Mouse (Mus musculus) forebrain, embryonic 10.5 days (tissue): ENCODE data around the gene C130032M10Rik. TPM values are rescaled to one million over a fixed set of nuclear protein-coding genes. Genes with fewer than 3 reads are reported as not detected.

ENCODE experiments used
- DNase-seq: peaks from one replicate; pipeline ENCODE4 v3.0.0-alpha.2; 2017; ENCODE audit warnings: low spot score; ENCODE audit errors: extremely low spot score
- H3K27ac ChIP-seq: fragments of 300-500 bp; sonication (generic); 2 replicates; pipeline ENCODE4 v1.5.1; 2016; ENCODE audit warnings: mild to moderate bottlenecking
- H3K27me3 ChIP-seq: fragments of 300-500 bp; sonication (generic); 2 replicates; pipeline ENCODE4 v1.6.1; 2016; ENCODE audit warnings: mild to moderate bottlenecking; ENCODE audit not compliant: poor library complexity, severe bottlenecking
- H3K36me3 ChIP-seq: fragments of 300-500 bp; sonication (generic); replicated peaks from 2 replicates; pipeline ENCODE4 v1.6.1; 2016; ENCODE audit warnings: mild to moderate bottlenecking, moderate library complexity
- H3K4me1 ChIP-seq: fragments of 300-500 bp; sonication (generic); 2 replicates; pipeline ENCODE4 v1.6.1; 2016
- H3K4me3 ChIP-seq: fragments of 300-500 bp; sonication (generic); 2 replicates; pipeline ENCODE4 v1.5.1; 2016; ENCODE audit warnings: mild to moderate bottlenecking, moderate library complexity
- H3K9me3 ChIP-seq: fragments of 300-500 bp; sonication (generic); 2 replicates; pipeline ENCODE4 v1.6.1; 2016; ENCODE audit warnings: mild to moderate bottlenecking, moderate library complexity
- WGBS: fragments of 180-500 bp; shearing (Covaris S2); methylation state at CpG from one replicate; pipeline ENCODE4 v1.1.7; 2016; 5-methylcytosine and 5-hydroxymethylcytosine counted together
- polyA plus RNA-seq: library from polyadenylated mRNA; unstranded; fragments of >200 nt; fragmentation: Nextera tagmentation; extraction: Ambion mirVana; gene quantifications from 2 replicates; pipeline ENCODE4 v1.2.1, GENCODE M21; 2016

C130032M10Rik gene
- polyA plus RNA-seq, 1 experiment from 2014 or later, result 1.2 TPM

DNA sequence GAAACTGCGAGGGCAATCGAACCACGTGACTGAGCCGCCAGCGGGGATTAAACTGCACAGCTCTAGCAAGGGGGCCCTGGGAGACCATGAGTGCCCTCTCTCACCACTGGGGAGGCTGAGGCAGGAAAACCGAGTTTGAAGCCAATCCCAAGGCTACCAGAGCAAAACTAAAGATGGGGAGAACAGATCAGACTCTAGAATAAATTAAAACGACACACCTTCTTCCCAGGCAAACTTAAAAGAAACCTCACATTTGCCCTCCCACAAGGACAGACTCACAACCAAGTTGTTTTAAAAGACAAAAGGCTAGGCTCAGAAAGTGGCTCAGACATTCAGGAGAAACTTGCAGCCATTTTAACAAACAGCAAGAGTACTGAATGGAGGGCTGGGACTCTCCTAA, 41.6 kb downstream of the C130032M10Rik start:
- DNase-seq, result no peak
- no peak overlapping the region for H3K4me3 ChIP-seq
- peaks cover 19% of the 10 kb centered on the region for H3K36me3 ChIP-seq
- no peak overlapping the region for H3K27ac ChIP-seq
- no peaks in the 10 kb centered on the region for H3K9me3 ChIP-seq
- peaks cover 86% of the 10 kb centered on the region for H3K4me1 ChIP-seq
- whole genome bisulfite sequencing, result 15% methylated on average over 7 of the region's 7 CpGs
- H3K27me3 ChIP-seq, result no peaks in the 10 kb centered on the region; the same call in 1 of the 2 replicates

DNA sequence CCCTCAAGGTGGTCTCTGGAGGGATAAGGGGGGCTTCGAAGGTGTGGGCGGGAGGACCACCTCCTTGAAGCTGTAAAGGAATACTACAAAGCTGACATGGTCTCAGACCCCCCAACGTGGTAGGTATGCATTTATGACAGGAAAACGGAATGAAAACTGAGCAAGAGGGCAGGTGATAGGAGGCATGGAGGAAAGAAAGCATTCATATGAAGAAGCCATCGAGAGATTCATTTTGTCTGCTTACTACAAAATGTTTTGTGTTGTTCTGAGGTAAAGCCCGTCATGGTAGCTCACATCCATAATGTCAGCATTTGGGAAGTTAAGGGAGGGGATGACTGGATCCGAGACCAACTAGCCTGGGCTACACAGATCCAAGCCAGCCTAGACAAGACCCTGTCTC, 44.6 kb downstream of the C130032M10Rik start:
- H3K27ac ChIP-seq, result 0 out of 2 replicates have a peak overlapping the region, but pooled peaks have one; percentile 1
- peaks cover 10% of the 10 kb centered on the region; the same call in 1 of the 2 replicates for H3K27me3 ChIP-seq
- WGBS, result 12% methylated on average over 7 of the region's 7 CpGs
- H3K9me3 ChIP-seq, result no peaks in the 10 kb centered on the region
- peaks cover 78% of the 10 kb centered on the region for H3K4me1 ChIP-seq
- DNase-seq, result no peak
- peak overlapping the region; percentile 82 for H3K4me3 ChIP-seq
- H3K36me3 ChIP-seq, result no peaks in the 10 kb centered on the region; the same call in 1 of the 2 replicates

DNA sequence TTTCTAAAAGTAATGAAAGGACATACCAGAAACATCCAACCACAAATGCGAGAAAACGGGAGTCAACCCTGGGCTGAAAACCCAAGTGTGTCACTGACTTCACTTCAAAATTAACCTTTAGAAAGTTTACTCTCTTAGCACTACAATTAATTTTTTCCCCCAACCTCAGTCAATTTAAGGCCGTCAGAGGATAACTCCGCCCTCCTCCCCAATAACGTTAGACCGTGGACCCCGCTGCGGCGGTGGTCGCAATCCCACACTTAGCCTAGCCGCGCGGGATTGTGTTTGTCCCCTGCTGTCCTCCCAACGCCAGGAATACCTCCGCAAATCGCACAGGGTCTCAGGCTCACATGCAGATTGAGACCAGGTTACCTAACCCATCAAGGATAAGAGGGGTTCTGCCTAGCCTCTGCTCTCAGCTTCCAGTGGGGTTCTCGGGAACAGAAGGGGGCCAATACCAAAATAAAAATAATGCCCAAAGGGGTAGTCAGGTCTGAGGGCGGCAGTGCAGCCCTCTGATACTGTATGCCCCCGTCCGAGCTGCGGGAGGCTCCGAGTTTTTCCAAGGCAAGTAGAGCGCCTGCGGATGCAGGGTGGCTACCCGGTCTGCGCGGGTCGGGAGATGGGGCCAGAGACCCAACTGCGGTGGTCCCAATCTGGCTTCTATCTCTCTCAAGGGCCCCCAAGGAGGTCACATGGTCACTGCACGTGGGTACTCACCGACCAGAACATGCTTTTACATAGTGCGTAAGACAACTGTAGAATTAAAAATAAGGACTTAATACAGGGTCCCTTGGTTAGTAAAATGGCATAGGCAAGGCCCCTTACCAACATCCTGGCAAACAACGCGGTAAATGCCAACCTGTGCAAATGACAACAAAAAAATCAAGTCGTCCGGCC, 45.5 kb downstream of the C130032M10Rik start:
- DNase-seq, result no peak
- no peaks in the 10 kb centered on the region; the same call in 1 of the 2 replicates for H3K36me3 ChIP-seq
- peak overlapping the region; percentile 82 for H3K4me3 ChIP-seq
- H3K27ac ChIP-seq, result peak overlapping the region; percentile 99
- peaks cover 77% of the 10 kb centered on the region for H3K4me1 ChIP-seq
- H3K9me3 ChIP-seq, result no peaks in the 10 kb centered on the region
- peaks cover 10% of the 10 kb centered on the region; the same call in 1 of the 2 replicates for H3K27me3 ChIP-seq
- under 1% methylated on average over 36 of the region's 36 CpGs for WGBS

DNA sequence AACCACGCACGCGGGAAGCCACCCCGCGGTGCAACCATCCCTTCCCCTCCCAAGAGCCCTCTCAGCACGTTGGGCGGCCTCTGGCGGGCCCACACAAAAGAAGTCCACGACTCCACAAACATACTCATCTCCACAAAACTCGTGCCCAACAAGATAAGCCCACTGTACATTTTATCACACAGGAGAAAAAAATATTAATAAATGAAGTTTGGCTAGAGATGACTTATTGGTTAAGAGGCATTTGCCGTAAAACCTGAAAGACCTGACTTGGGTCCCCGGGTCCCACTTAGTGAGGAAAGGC, 46.1 kb downstream of the C130032M10Rik start:
- H3K4me1 ChIP-seq, result peaks cover 71% of the 10 kb centered on the region

DNA sequence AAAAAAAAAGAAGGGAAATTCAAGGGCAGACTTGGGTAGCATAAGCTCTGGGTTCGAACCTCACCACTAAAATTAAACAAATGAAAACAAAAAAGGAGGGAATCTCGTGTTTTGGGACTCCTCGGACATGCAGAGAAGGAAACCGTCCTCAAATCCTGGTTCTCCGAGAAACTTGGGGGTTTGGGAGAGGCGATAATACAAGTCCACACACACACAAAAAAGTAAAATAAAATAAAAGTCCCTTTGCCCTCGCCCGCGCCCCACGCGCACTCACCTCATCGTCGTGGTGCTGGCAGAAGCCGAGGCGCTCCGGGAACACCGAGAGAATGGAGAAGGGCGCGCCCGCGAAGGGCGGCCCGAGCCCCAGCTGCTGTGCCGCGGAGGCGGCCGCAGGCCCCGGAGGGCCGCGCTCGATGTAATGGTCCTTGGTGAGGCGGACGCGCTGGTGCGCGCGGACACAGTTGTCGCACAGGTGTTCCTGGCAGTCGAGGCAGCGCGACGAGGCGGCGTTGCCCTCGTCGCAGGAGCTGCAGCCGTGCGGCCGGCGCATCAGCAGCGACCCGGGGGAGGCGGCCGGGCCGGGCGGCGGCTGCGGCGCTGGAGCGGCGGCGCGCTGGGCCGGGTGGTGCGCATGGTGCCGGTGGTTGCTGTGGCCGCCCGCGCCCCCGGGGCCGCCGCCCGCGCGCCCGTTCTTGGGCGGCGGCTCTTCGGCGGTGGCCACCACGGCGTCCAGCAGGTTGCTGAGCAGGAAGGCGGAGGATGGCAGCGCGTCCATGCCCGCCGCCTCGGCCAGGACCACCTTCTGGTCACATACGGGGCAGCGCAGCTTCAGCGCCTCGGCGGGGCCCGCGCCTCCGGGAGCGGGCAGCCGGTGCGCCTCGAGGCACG, 46.8 kb downstream of the C130032M10Rik start:
- Histone ChIP-seq H3K4me3 (peak overlapping the region; percentile 82), H3K27ac (peak overlapping the region; percentile 99), H3K4me1 (peaks cover 65% of the 10 kb centered on the region), H3K36me3 (no peaks in the 10 kb centered on the region), H3K9me3 (peaks cover 3% of the 10 kb centered on the region; the same call in 1 of the 2 replicates), H3K27me3 (peaks cover 10% of the 10 kb centered on the region; the same call in 1 of the 2 replicates)
- DNase-seq, result peak; percentile 55
- WGBS, result under 1% methylated on average over 101 of the region's 101 CpGs

More for the DNA sequence above, 46.1 kb downstream of the C130032M10Rik start:
- H3K27me3 ChIP-seq, result peaks cover 10% of the 10 kb centered on the region; the same call in 1 of the 2 replicates
- H3K4me3 ChIP-seq, result peak overlapping the region; percentile 82
- H3K36me3 ChIP-seq, result no peaks in the 10 kb centered on the region; the same call in 1 of the 2 replicates
- WGBS, result under 1% methylated on average over 12 of the region's 12 CpGs
- peak; percentile 58 for DNase-seq
- no peaks in the 10 kb centered on the region for H3K9me3 ChIP-seq
- peak overlapping the region; percentile 99 for H3K27ac ChIP-seq

DNA sequence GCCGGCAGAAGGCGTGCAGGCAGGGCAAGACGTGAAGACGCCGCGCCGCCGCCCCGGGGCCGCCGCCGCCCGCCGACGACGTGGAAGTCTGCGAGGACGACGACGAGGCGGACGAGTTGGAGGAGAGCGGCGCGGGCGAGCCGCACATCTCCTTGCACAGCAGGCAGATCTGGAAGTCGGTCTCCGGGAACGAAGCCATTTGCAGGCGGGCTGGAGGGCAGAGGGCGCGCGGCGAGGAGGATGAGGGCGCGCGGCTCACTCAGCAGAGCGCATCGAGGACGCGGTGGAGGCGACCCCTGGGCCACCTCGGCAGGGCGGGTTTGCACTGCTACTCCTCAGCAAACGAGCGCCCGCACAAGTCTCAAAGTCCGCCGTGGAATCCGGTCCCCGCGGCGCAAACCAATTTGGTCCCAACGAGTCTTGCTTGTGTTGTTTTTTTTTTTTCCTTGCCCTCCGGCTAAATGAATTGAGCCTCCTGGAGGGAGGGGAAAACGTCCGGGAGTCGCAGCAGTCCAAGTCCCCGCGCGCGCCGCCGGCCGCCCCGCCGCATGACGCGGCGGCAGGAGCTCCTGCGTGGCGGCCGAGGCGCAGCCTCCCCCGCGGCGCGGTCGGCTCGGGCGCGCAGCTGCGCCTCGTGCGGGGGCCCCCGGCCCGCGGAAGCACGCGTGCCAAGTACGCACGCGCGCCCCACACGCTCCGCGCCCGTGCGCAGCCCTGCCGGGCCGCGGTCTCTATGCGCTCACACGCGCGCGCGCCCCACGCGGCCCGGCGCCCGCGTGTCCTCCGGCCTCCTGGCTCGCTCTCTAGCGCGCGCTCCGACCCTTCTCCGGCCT, 47.6 kb downstream of the C130032M10Rik start:
- Histone ChIP-seq H3K36me3 (no peaks in the 10 kb centered on the region), H3K4me3 (peak overlapping the region; percentile 82), H3K9me3 (peaks cover 3% of the 10 kb centered on the region; the same call in 1 of the 2 replicates), H3K4me1 (peaks cover 57% of the 10 kb centered on the region), H3K27ac (peak overlapping the region; percentile 99), H3K27me3 (peaks cover 10% of the 10 kb centered on the region; the same call in 1 of the 2 replicates)
- DNase-seq, result peak; percentile 64
- WGBS, result under 1% methylated on average over 121 of the region's 122 CpGs

DNA sequence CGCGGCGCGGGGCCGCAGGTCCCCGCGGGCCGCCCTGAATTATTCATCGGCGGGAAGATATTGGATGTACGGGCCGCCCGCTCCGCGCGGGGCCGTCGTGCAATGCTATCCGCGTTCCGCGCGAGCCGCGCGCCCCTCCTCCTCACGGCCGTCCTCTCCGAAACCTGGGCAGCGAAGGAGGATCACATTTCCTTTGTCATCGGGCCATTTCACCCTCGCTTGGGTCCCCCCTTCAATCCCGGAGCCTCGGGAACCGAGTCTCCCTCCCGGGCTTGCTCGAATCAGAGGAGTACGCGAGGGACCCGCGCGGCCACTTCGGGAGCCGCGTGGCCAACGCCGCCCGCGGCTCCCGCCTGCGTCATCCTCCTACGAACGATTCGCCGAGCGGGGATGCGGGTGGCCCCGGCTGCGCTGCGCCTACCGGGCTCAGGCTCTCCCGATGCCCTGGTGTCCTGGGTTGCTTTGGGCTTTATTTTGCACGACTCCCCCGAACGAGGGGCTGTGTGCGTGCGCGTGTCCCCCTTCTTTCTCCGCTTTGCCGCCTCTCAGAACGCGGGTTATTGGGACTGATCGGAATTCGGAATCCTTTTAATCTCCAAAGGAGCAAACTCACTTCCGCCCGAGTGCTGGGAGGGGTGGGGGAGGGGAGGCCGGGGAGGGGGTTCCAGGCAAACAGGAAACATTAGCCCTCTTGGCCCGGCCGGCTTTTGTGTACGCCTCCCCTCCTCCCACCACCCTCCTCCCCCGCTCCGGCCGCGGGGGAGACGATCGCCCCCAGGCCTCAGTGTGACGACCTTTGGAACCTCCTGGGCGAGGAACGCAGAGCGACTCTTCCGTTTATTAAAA, 48.5 kb downstream of the C130032M10Rik start, which contains the start of gene Trim71:
TSS of gene Trim71 (minus strand) at position 609 of the 846 bp plus-strand sequence.
- Histone ChIP-seq H3K36me3 (no peaks in the 10 kb centered on the region), H3K4me3 (peak within 1 kb of the TSS; percentile 82), H3K27me3 (peaks cover 10% of the 10 kb centered on the region; the same call in 1 of the 2 replicates), H3K4me1 (peaks cover 49% of the 10 kb centered on the region), H3K27ac (peak within 1 kb of the TSS; percentile 99), H3K9me3 (peaks cover 3% of the 10 kb centered on the region; the same call in 1 of the 2 replicates)
- DNase-seq, result peak; percentile 91
- under 1% methylated on average over 90 of the region's 91 CpGs for WGBS

DNA sequence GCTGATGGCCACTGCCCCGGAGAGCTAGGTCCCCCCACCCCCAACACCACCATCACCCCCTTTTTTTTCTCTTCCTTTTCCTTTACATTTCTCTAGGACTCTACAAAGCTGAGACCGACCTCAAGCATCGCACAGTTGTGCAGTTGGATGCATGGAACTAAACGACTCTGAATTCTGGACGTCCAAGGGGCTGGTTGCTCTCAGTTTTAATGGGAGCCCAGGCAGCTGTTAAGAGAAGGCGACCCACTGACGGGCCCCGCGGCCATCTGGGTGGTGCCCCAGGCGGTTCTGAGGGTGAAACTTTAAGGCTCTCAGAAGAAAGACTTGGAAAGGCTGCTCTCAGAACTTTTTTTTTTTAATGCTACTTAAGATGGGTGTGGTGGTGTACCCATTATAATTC, 49.2 kb downstream of the C130032M10Rik start:
- Histone ChIP-seq H3K27me3 (peaks cover 10% of the 10 kb centered on the region; the same call in 1 of the 2 replicates), H3K4me1 (peaks cover 42% of the 10 kb centered on the region), H3K36me3 (no peaks in the 10 kb centered on the region), H3K4me3 (peak overlapping the region; percentile 82), H3K9me3 (peaks cover 3% of the 10 kb centered on the region; the same call in 1 of the 2 replicates), H3K27ac (peak overlapping the region; percentile 99)
- under 1% methylated on average over 10 of the region's 10 CpGs for WGBS
- no peak for DNase-seq

Other genes starting within 250 kb of the C130032M10Rik start
- gene Bcl2a1c, start 185.6 kb upstream of the C130032M10Rik start, polyA plus RNA-seq, result not detected in 2 replicates
- 30.7 and 31.6 TPM in 2 replicates for gene Crtap, start 125.0 kb upstream of the C130032M10Rik start, polyA plus RNA-seq
- 22.6 and 22.8 TPM in 2 replicates for gene Glb1, start 114.6 kb upstream of the C130032M10Rik start, polyA plus RNA-seq
- 10.1 and 10.7 TPM in 2 replicates for gene Tmppe, start 114.6 kb upstream of the C130032M10Rik start, polyA plus RNA-seq
- gene Ccr4, start 10.8 kb upstream of the C130032M10Rik start, polyA plus RNA-seq, result not detected in 2 replicates
- 5.9 and 6.5 TPM in 2 replicates for gene Trim71, start 48.7 kb downstream of the C130032M10Rik start, polyA plus RNA-seq
- gene Cnot10, start 124.5 kb downstream of the C130032M10Rik start, polyA plus RNA-seq, result 73.7 and 74.4 TPM in 2 replicates
- 74.6 and 78.8 TPM in 2 replicates for gene Dync1li1, start 173.1 kb downstream of the C130032M10Rik start, polyA plus RNA-seq
- 29.1 and 29.9 TPM in 2 replicates for gene Cmtm6, start 215.4 kb downstream of the C130032M10Rik start, polyA plus RNA-seq